Mouse (Mus musculus) olfactory bulb, adult 2 months (tissue): ENCODE data around the gene Fgfr2.

Experiments used
- CTCF ChIP-seq: fragments of 200-500 bp; IDR thresholded peaks from 2 replicates; pipeline ENCODE4 v1.5.1; 2012; ENCODE audit warnings: low read depth, mild to moderate bottlenecking, low read length, moderate library complexity; ENCODE audit not compliant: insufficient read depth
- POLR2A ChIP-seq: fragments of 200-500 bp; IDR thresholded peaks from 2 replicates; pipeline ENCODE4 v1.6.1; 2012; ENCODE audit warnings: mild to moderate bottlenecking, low read depth, low read length, moderate library complexity; ENCODE audit not compliant: insufficient read depth

DNA sequence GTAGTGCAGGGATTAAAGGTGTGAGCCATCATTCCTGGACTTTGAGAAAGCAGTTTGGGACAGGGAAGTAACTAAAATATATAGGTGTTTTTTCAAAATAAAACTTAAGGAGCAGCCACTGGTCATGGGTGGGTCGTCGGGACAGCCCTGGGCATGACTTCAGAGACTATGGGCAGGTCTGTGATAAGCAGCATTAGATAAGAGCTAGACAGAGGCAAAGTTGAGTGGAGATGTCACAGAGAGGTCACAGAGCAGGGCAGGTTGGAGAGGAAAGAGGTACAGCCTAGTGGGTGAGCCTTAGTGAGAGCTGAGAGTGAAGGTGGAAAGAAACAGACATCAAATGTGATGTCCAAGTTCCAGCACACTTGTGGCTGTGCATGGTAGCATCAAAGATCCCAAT is 2086.1 kb downstream of the Fgfr2 start:
- TF ChIP-seq CTCF (no peak), POLR2A (no peak)
